Mouse (Mus musculus): Measurements from ENCODE around the gene Numb.

GRCm38 (mm10) chr12:83947260-83947811, 25.6 kb upstream of the Numb start:
- TF ChIP-seq JUND (IDR thresholded peaks at IDR 0.05; ENCODE audit: low read depth, low read length) (no peak), POLR2AphosphoS2 (IDR thresholded peaks at IDR 0.05; ENCODE audit: low read length) (no peak), EP300 (IDR thresholded peaks at IDR 0.05; ENCODE audit: low read depth in 1 of 2, low read length in 2 of 2) (no peak), MAFK (IDR thresholded peaks at IDR 0.05; ENCODE audit: borderline replicate concordance, low read depth, low read length) (no peak), TCF12 (IDR thresholded peaks at IDR 0.05; ENCODE audit: low read depth, low read length) (no peak), MAZ (IDR thresholded peaks at IDR 0.05; ENCODE audit: low read depth, low read length) (no peak)

All from MEL (cell line).